Mouse (Mus musculus) hindbrain, embryonic 15.5 days (tissue): ENCODE measurements around the gene Gpr132. TPM values are rescaled to one million over a fixed set of nuclear protein-coding genes. Genes with fewer than 3 reads are reported as not detected.

Source experiments
- ATAC-seq: fragments of 200-750 bp; cut with Nextera tagmentation; 2 replicates; pipeline ENCODE4 v1.8.0; 2017; ENCODE audit warnings: low read depth, moderate number of reproducible peaks, moderate TSS enrichment; ENCODE audit not compliant: low FRiP score
- H3K27ac ChIP-seq: fragments of 300-500 bp; sonication (generic); replicated peaks from 2 replicates; pipeline ENCODE4 v1.5.1; 2015; ENCODE audit warnings: mild to moderate bottlenecking, inconsistent platforms
- H3K27me3 ChIP-seq: fragments of 300-500 bp; sonication (generic); 2 replicates; pipeline ENCODE4 v1.6.1; 2015; ENCODE audit warnings: control low read depth, inconsistent platforms
- H3K36me3 ChIP-seq: fragments of 300-500 bp; sonication (generic); 2 replicates; pipeline ENCODE4 v1.6.1; 2015; ENCODE audit warnings: control low read depth, inconsistent platforms
- H3K4me1 ChIP-seq: fragments of 300-500 bp; sonication (generic); replicated peaks from 2 replicates; pipeline ENCODE4 v1.6.1; 2015; ENCODE audit warnings: control low read depth, inconsistent platforms
- H3K4me2 ChIP-seq: fragments of 300-500 bp; sonication (generic); 2 replicates; pipeline ENCODE4 v1.6.1; 2015; ENCODE audit warnings: moderate library complexity, mild to moderate bottlenecking, inconsistent platforms
- H3K4me3 ChIP-seq: fragments of 300-500 bp; sonication (generic); 2 replicates; pipeline ENCODE4 v1.5.1; 2015; ENCODE audit warnings: mild to moderate bottlenecking, inconsistent platforms
- H3K9ac ChIP-seq: fragments of 300-500 bp; sonication (generic); 2 replicates; pipeline ENCODE4 v1.6.1; 2015; ENCODE audit warnings: inconsistent platforms
- H3K9me3 ChIP-seq: fragments of 300-500 bp; sonication (generic); 2 replicates; pipeline ENCODE4 v1.6.1; 2016; ENCODE audit warnings: control low read depth, inconsistent platforms
- WGBS: fragments of 180-500 bp; shearing (Covaris S2); methylation state at CpG from one replicate; pipeline ENCODE4 v1.1.7; 2015; 5-methylcytosine and 5-hydroxymethylcytosine counted together
- polyA plus RNA-seq: library from polyadenylated mRNA; unstranded; fragments of >200 nt; fragmentation: Nextera tagmentation; extraction: Ambion mirVana; gene quantifications from 2 replicates; pipeline ENCODE4 v1.2.1, GENCODE M21; 2015

Gene Gpr132
- polyA plus RNA-seq, 1 experiment from 2014 or later = not detected

DNA sequence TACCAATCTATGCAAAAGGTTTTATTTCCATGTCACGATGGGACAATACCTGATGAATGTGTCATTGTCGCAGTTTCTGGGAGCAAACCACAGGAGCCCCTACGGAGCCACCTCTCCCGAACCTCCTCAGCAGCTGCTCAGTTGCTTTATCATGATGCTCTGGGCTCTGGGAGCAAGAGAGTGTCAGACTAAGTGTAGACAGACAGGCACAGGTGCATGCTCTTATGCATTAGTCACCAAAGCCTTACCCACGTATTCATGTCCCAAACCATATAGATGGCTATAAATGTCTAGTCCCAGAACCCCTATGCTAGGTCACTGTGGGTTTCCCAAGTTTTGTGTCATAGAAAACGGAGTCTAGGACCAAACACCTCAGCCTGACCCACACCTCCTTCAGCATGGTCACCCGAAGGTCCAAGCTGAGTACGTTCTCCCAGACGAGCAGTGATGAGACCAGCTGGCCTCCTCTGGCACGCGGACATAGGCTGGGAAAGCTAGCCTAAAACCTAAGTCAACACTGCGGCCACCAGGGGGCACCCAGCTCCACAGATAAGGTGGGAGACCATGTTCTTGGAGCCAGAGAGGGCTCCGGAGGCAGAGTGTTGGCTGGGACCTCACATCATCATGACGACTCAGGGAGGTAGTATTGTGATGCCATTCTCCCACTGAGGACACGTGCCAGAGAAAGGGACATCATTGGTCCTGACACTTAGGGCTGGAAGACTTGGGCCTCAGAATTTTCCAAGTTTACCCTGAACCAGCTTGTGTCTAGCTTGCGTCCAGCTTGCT lies 7.4 kb upstream of the Gpr132 start:
- peak; percentile 19; the same call in 1 of the 2 replicates for ATAC-seq
- no peak overlapping the region for H3K9ac ChIP-seq

DNA sequence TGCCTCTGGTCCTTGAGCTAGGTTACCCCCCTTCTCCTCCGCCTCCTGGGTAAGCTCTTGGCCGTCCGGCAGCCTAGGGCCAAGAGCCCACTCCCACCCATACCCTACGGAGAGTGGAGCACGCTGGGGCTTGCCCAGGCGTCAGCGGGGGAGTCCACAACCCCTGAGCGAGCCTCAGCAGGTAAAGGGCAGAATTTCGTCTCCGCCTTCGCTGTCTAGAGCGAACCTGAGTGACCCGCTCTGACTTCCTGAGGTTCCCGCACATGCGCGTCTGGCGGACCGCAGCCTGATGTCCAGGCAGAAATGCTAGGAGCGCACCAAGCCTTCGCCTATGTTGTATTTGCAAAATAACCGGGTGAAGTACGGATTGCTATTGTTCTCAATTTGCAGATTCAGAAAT lies 6.2 kb upstream of the Gpr132 start:
- WGBS = 16% methylated on average over 22 of the region's 22 CpGs
- no peak overlapping the region for H3K9ac ChIP-seq

More for the DNA sequence above, 7.4 kb upstream of the Gpr132 start:
- peaks cover 72% of the 10 kb centered on the region for H3K27me3 ChIP-seq
- no peak overlapping the region for H3K4me3 ChIP-seq
- no peaks in the 10 kb centered on the region for H3K9me3 ChIP-seq
- peaks cover 30% of the 10 kb centered on the region for H3K4me1 ChIP-seq
- H3K4me2 ChIP-seq = no peak overlapping the region
- 22% methylated on average over 16 of the region's 16 CpGs for WGBS
- no peak overlapping the region for H3K27ac ChIP-seq
- no peaks in the 10 kb centered on the region for H3K36me3 ChIP-seq

DNA sequence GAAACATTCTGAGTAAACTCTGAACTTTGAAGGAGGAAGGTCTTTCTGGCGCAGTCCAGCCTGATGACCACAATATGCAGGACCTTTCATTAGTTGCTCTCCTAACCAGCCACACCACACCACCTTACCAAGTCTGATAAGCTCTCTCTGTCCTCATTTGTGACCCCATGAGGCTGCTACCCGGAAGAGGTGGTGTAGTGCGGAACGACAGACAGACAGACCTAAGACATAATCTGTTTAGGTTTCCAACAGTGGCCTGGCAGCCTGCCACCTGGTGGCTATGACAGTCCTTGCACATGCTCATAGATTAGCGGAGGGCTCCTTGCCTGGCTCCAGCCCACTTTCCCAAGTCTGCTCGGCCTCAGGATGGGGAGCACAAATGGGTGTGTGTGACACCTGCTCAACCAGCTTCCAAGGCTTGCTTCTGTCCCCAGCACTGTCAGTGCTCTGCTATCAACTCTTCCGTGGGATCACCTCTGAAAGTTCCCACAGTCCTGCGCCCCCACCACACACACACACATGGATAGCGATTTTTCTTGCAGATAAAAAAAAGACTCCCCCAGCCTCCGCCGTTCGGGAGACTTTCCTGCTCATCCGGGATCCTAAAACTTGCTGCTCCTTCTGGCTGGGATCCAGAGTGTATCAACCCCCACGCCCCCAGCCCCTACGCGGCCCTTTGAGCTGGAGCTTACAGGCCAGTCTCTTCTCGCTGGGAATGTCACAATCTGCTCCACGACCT lies 5.6 kb upstream of the Gpr132 start:
- H3K4me3 ChIP-seq = peak overlapping the region; percentile 30
- no peak overlapping the region for H3K9ac ChIP-seq
- no peak overlapping the region for H3K27ac ChIP-seq
- H3K9me3 ChIP-seq = no peaks in the 10 kb centered on the region
- peaks cover 63% of the 10 kb centered on the region for H3K27me3 ChIP-seq
- peak overlapping the region; percentile 55 for H3K4me2 ChIP-seq
- 24% methylated on average over 18 of the region's 18 CpGs for WGBS
- ATAC-seq = peak; percentile 10; the same call in 1 of the 2 replicates
- peaks cover 36% of the 10 kb centered on the region for H3K4me1 ChIP-seq
- H3K36me3 ChIP-seq = no peaks in the 10 kb centered on the region

More for the DNA sequence above, 6.2 kb upstream of the Gpr132 start:
- Histone ChIP-seq H3K27me3 (peaks cover 68% of the 10 kb centered on the region), H3K4me2 (peak overlapping the region; percentile 55), H3K4me1 (peaks cover 36% of the 10 kb centered on the region), H3K27ac (no peak overlapping the region), H3K9me3 (no peaks in the 10 kb centered on the region), H3K36me3 (no peaks in the 10 kb centered on the region), H3K4me3 (peak overlapping the region; percentile 30)
- ATAC-seq = no peak

DNA sequence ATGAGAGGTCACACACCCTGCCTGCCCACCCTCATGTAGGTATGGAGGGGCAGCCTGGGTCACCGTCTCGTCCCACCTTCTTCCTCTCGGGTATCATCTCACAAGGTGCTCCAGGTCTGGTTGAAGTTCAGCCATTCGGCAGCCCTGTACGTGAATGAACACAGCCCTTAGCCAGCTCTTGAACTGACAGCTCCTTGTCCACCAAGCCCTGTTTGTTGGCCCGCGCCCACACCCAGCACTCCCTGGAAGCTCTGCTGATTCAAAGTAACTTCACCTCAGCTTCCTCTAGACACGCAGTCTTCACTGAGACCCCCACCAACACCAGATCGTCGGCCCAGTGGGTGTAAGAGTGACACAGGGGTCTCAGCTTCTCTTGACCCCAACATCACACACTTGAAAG lies 5.0 kb upstream of the Gpr132 start:
- Histone ChIP-seq H3K27me3 (peaks cover 57% of the 10 kb centered on the region), H3K36me3 (no peaks in the 10 kb centered on the region), H3K4me2 (no peak overlapping the region), H3K27ac (no peak overlapping the region), H3K4me3 (no peak overlapping the region), H3K4me1 (peaks cover 36% of the 10 kb centered on the region), H3K9ac (no peak overlapping the region), H3K9me3 (no peaks in the 10 kb centered on the region)
- WGBS = 87% methylated on average over 10 of the region's 10 CpGs
- no peak for ATAC-seq

DNA sequence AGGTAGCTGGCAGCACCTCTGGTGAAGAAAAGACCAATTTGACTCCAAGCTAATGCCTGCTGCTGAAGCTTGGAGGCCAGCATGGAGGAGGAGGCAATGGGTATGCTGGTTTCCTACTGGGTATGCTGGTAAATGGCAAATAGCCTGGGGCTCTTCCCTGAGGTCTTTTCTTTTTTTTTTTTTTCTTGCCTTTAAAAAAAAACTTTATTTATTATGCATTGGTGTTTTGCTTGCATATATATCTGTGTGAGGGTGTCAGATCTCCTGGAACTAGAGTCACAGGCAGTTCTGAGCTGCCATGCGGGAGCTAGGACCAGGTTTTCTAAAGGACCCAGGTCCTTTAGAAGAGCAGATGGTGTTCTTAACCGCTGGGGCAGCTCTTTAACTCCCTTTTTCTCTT lies 3.2 kb upstream of the Gpr132 start:
- H3K4me3 ChIP-seq = no peak overlapping the region
- no peak overlapping the region for H3K27ac ChIP-seq
- peaks cover 19% of the 10 kb centered on the region for H3K4me1 ChIP-seq
- peaks cover 40% of the 10 kb centered on the region for H3K27me3 ChIP-seq
- no peak overlapping the region for H3K4me2 ChIP-seq
- no peaks in the 10 kb centered on the region for H3K9me3 ChIP-seq
- no peak for ATAC-seq
- no peak overlapping the region for H3K9ac ChIP-seq
- H3K36me3 ChIP-seq = no peaks in the 10 kb centered on the region
- WGBS = 68% methylated on average over 2 of the region's 2 CpGs

DNA sequence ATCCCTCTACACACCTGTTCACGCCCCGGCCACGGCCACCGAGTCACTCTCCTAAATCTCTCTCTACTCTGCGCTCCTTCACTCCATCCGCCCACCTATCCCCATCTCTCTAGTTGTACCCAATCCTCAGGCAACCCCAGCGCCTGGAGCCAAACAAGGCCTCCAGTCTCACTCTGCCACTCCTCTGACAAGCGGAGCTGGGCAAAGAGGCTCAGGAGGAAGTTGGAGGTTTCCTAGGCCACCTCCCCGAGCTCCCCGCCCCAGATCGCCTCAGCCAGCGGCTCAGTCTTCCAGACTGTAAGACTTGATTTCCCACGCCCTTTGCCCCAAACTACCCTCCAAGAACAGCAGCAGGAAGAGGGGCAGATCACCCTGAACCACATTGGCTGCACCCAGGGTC lies 2.7 kb upstream of the Gpr132 start:
- Histone ChIP-seq H3K27me3 (peaks cover 35% of the 10 kb centered on the region), H3K4me3 (no peak overlapping the region), H3K9ac (no peak overlapping the region), H3K9me3 (no peaks in the 10 kb centered on the region), H3K4me1 (peaks cover 15% of the 10 kb centered on the region), H3K4me2 (no peak overlapping the region), H3K36me3 (no peaks in the 10 kb centered on the region), H3K27ac (no peak overlapping the region)
- ATAC-seq = no peak
- WGBS = 64% methylated on average over 13 of the region's 13 CpGs

DNA sequence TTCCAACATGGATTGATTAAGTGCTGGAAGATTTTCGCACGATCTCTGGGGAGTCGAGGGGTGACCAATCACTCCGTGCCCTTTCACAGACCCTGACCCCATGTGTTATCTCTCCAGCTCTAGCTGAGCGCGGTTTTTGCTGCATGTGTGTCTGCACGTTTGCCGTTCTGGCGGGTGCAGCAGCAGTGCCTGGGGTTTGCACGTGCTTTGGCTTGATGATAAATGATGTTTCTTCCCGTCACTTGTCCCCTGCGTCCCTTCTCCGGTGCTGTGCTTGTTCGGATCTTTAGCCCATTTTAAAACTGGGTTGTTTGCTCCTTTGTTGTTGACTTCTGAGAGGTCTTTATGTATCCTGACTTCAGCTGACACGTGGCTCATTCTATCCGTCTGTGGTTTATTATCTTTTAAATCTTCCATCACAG lies 1.8 kb upstream of the Gpr132 start:
- Histone ChIP-seq H3K9me3 (no peaks in the 10 kb centered on the region), H3K27me3 (peaks cover 25% of the 10 kb centered on the region), H3K36me3 (no peaks in the 10 kb centered on the region), H3K27ac (no peak overlapping the region), H3K4me2 (peak overlapping the region; percentile 43), H3K4me1 (peaks cover 15% of the 10 kb centered on the region), H3K4me3 (no peak overlapping the region), H3K9ac (no peak overlapping the region)
- ATAC-seq = no peak
- 8% methylated on average over 16 of the region's 16 CpGs for WGBS

DNA sequence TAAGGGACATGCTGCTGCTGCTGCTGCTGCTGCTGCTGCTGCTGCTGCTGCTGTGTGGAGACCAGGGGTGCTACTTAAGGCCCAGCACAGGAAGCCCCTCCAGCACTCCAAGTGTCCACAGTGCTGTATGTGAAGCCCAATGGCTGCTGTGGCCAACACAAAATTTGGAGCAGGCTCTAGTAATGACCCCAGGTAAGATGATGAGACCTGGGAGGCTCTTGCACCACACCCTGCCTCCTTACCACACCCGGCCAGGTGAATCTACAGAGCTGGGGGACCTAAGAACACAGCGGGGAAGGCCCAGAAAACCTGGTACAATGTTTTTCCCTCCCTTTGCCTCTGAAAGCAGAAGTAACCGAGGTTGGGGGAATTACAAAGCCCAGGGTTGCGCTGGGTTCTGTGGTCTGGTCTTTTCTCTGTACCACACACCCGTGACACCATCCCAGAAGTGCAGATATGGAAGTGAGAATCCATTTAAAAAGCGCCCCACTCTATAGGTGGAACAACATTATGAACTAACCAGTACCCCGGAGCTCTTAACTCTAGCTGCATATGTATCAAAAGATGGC lies 838 bp downstream of the Gpr132 start:
- no peak overlapping the region for H3K9ac ChIP-seq
- peaks cover 6% of the 10 kb centered on the region for H3K4me1 ChIP-seq
- no peak overlapping the region for H3K4me3 ChIP-seq
- no peaks in the 10 kb centered on the region for H3K9me3 ChIP-seq
- WGBS = 92% methylated on average over 7 of the region's 7 CpGs
- no peak overlapping the region for H3K27ac ChIP-seq
- no peak overlapping the region for H3K4me2 ChIP-seq
- H3K36me3 ChIP-seq = no peaks in the 10 kb centered on the region
- H3K27me3 ChIP-seq = 0 out of 2 replicates have a peak, but pooled peaks cover 6% of the 10 kb centered on the region
- ATAC-seq = no peak

DNA sequence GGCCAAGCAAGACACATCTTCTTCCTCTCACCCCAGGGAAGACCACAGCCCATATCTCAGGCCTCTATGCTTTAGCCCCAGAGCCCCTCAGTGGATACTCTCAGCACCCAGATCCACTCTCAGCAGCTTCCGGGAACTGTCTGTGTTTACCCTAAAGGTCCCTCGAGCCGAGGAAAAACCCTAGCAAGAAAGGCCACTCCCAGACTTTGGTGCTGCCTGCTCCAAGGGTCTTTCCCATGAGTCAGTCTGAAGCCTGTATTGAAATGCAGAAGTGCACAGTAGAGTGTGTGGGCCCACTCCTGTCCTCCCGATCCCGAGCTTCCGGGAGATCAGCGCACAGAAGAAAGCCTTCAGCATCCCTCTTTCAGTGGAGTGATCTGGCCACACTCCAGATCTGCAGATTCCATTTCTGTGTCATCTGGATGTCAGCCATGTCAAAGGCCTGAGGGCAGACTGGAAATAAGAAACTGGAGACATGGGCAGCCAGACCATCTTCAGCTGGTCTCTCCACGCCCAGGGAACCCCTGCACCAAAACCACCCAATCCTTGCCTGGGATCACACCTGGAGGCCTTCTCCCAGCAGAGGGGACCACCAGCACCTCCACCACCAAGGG lies 1.5 kb downstream of the Gpr132 start:
- H3K9ac ChIP-seq = no peak overlapping the region
- H3K4me3 ChIP-seq = no peak overlapping the region
- no peak overlapping the region for H3K4me2 ChIP-seq
- H3K9me3 ChIP-seq = no peaks in the 10 kb centered on the region
- ATAC-seq = no peak
- 0 out of 2 replicates have a peak, but pooled peaks cover 5% of the 10 kb centered on the region for H3K27me3 ChIP-seq
- peaks cover 6% of the 10 kb centered on the region for H3K4me1 ChIP-seq
- H3K27ac ChIP-seq = no peak overlapping the region
- no peaks in the 10 kb centered on the region for H3K36me3 ChIP-seq
- WGBS = 77% methylated on average over 8 of the region's 8 CpGs

DNA sequence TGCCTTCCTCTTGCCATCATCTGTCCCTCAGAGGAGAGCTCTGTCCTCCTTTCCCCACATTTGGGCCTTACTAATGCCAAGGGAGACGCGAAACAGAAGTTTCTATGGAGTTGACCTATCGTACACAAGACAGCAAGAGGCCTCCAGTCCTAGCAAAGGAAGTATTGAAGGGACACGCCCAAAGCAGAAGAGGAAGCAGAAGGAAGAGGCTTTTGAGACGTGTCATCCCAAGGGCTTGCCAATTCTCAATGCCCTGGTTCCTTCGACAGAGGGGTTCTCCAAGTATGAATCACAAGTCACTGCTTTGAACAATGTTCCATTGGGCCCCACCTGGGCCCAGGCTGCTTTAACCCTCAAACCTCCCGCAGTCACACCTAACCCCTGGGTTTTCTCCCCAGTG lies 3.2 kb downstream of the Gpr132 start:
- Histone ChIP-seq H3K4me2 (no peak overlapping the region), H3K4me3 (no peak overlapping the region), H3K9me3 (no peaks in the 10 kb centered on the region), H3K9ac (no peak overlapping the region), H3K4me1 (peaks cover 4% of the 10 kb centered on the region), H3K27me3 (no peaks in the 10 kb centered on the region), H3K36me3 (no peaks in the 10 kb centered on the region), H3K27ac (no peak overlapping the region)
- WGBS = 83% methylated on average over 7 of the region's 7 CpGs
- no peak for ATAC-seq

DNA sequence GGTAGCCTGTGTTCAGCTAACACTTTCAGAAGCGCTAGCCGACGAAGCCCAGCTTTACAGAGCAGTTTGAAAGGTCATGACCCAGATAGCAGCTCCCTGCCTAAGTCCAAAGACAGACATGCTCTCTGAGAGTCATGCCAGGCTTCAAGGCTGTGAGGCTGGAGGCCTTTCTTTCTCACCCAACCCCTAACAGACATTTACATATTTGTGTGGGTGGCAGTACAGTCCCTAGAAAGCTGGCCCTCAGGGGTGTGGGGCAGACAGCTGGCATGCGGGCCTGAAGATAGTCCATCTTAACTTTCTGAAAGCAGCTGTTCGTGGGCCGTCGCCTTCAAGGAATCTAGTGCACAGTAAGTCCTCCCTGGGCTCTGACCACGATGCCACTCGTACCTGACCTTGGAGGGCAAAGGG lies 6.1 kb downstream of the Gpr132 start:
- Histone ChIP-seq H3K9ac (no peak overlapping the region), H3K4me1 (no peaks in the 10 kb centered on the region), H3K4me2 (no peak overlapping the region), H3K9me3 (no peaks in the 10 kb centered on the region), H3K27me3 (no peaks in the 10 kb centered on the region), H3K36me3 (no peaks in the 10 kb centered on the region), H3K4me3 (no peak overlapping the region), H3K27ac (no peak overlapping the region)
- no peak for ATAC-seq
- WGBS = 60% methylated on average over 9 of the region's 9 CpGs

DNA sequence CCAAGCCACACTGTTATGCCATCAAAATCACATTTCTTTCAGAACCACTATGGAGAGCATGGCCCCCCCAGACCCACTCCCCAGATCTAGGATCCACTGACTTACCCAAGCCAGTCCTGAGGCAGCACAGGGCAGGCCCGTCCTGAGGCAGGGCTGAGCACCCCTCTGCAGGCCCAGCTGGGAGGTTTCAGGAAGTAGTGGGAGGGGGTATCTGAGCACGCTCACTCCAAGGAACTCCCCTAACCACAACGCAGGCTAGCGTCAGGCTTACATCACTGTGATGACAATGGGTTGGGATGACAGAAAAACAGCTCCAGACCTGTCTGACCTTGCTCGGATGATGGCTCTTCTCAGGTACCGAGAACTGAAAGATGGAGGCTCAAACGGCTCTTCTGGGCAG lies 7.3 kb downstream of the Gpr132 start:
- H3K27me3 ChIP-seq = no peaks in the 10 kb centered on the region
- no peak overlapping the region for H3K9ac ChIP-seq
- no peak overlapping the region for H3K4me3 ChIP-seq
- 77% methylated on average over 7 of the region's 7 CpGs for WGBS
- no peak overlapping the region for H3K27ac ChIP-seq
- H3K9me3 ChIP-seq = no peaks in the 10 kb centered on the region
- H3K36me3 ChIP-seq = no peaks in the 10 kb centered on the region
- ATAC-seq = no peak
- H3K4me1 ChIP-seq = no peaks in the 10 kb centered on the region
- no peak overlapping the region for H3K4me2 ChIP-seq
